Mouse (Mus musculus) heart, postnatal 0 days (tissue): ENCODE measurements around the gene Nfrkb.

Experiments
- CTCF ChIP-seq: IDR thresholded peaks from 2 replicates; pipeline ENCODE4 v1.5.1; 2016; ENCODE audit warnings: antibody characterized with exemption, control low read depth, low read depth
- EP300 ChIP-seq: IDR thresholded peaks from 2 replicates; pipeline ENCODE4 v1.6.1; 2016; ENCODE audit warnings: antibody characterized with exemption, low read depth

GRCm38 (mm10) chr9:31376661-31377060 lies 9.3 kb upstream of the Nfrkb start:
- TF ChIP-seq CTCF = no peak
- TF ChIP-seq EP300 = no peak
